Mouse (Mus musculus) gastrocnemius, postnatal 36 days (tissue): ENCODE measurements around the gene Rbpjl. TPM values are rescaled to one million over a fixed set of nuclear protein-coding genes. Genes with fewer than 3 reads are reported as not detected.

Source experiments
- DNase-seq, 2 experiments: peaks; one replicate each; pipeline ENCODE4 v3.0.0; 2022
- intact Hi-C: fragments of 180-260 bp; cut with DNase I; formaldehyde crosslinking; loops from one replicate; pipeline ENCODE4 v1.15.1; 2025
- total RNA-seq, 2 experiments: library from RNA; stranded (reverse); gene quantifications; 2 replicates each; pipeline ENCODE4 v1.2.3; 2021

Rbpjl gene
- total RNA-seq, 2 experiments from 2014 or later = not detected

- intact Hi-C loops = no loop called here
- DNase-seq = peak; percentile 76 to 82
Measured at GRCm38 (mm10) chr2:164443051-164443437, 40.1 kb downstream of the Rbpjl start.

GRCm38 (mm10) chr2:164443460-164444000 lies 40.6 kb downstream of the Rbpjl start, which contains the start of gene Sdc4:
Gene Sdc4 (minus strand): TSS chr2:164443887.
- intact Hi-C loops = no loop called here
- DNase-seq = no peak

GRCm38 (mm10) chr2:164444701-164445100 lies 41.8 kb downstream of the Rbpjl start:
- no peak for DNase-seq
- intact Hi-C loops = no loop called here

- DNase-seq = no peak
- intact Hi-C loops = no loop called here
Measured at GRCm38 (mm10) chr2:164445399-164446085, 42.6 kb downstream of the Rbpjl start.

- no peak for DNase-seq
- intact Hi-C loops = no loop called here
Measured at GRCm38 (mm10) chr2:164446086-164446469, 43.1 kb downstream of the Rbpjl start.

- DNase-seq = no peak
- intact Hi-C loops = no loop called here
Measured at GRCm38 (mm10) chr2:164448140-164448539, 45.2 kb downstream of the Rbpjl start.

- no peak for DNase-seq
- intact Hi-C loops = no loop called here
Measured at GRCm38 (mm10) chr2:164448921-164449320, 46.0 kb downstream of the Rbpjl start.

- DNase-seq = no peak
- intact Hi-C loops = no loop called here
Measured at GRCm38 (mm10) chr2:164449341-164450042, 46.6 kb downstream of the Rbpjl start.

GRCm38 (mm10) chr2:164452000-164452676 lies 49.2 kb downstream of the Rbpjl start:
- intact Hi-C loops = no loop called here
- no peak for DNase-seq

GRCm38 (mm10) chr2:164453047-164453757 lies 50.3 kb downstream of the Rbpjl start:
- no peak for DNase-seq
- intact Hi-C loops = no loop called here

GRCm38 (mm10) chr2:164453887-164454500 lies 51.1 kb downstream of the Rbpjl start:
- intact Hi-C loops = no loop called here
- no peak for DNase-seq

GRCm38 (mm10) chr2:164454846-164455245 lies 51.9 kb downstream of the Rbpjl start:
- DNase-seq = peak; percentile 60 to 81
- intact Hi-C loops = no loop called here

GRCm38 (mm10) chr2:164455421-164456190 lies 52.7 kb downstream of the Rbpjl start:
- intact Hi-C loops = no loop called here
- peak in 1 of 2 experiments; percentile 70 for DNase-seq

GRCm38 (mm10) chr2:164456413-164456812 lies 53.5 kb downstream of the Rbpjl start:
- DNase-seq = no peak
- intact Hi-C loops = no loop called here

- DNase-seq = no peak
- intact Hi-C loops = no loop called here
Measured at GRCm38 (mm10) chr2:164456864-164457300, 53.9 kb downstream of the Rbpjl start, which contains the start of gene Sys1. Gene Sys1 (plus strand): TSS chr2:164456964.

- intact Hi-C loops = loop anchor here (2.0 kb wide), 1 partner anchor 41 kb away; no protein-coding TSS in a partner anchor
Measured at GRCm38 (mm10) chr2:164457942-164458341, 55.0 kb downstream of the Rbpjl start.

GRCm38 (mm10) chr2:164458535-164458934 lies 55.6 kb downstream of the Rbpjl start:
- intact Hi-C loops = loop anchor here (2.0 kb wide), 1 partner anchor 42 kb away; no protein-coding TSS in a partner anchor
- no peak for DNase-seq

More at GRCm38 (mm10) chr2:164457942-164458341, 55.0 kb downstream of the Rbpjl start:
- DNase-seq = no peak

GRCm38 (mm10) chr2:164460745-164461551 lies 58.0 kb downstream of the Rbpjl start, which contains the start of gene Gm20458:
Gene Gm20458 (plus strand): TSS chr2:164460967.
- intact Hi-C loops = no loop called here
- DNase-seq = peak; percentile 91 to 93
